Mouse (Mus musculus) gonadal fat pad, adult 2 months (tissue): ENCODE results near the gene Ctdnep1. TPM values are rescaled to one million over a fixed set of nuclear protein-coding genes. Genes with fewer than 3 reads are reported as not detected.

Experiments used
- DNase-seq: peaks from one replicate; pipeline ENCODE4 v3.0.0-alpha.2; 2012; ENCODE audit warnings: low read depth
- polyA plus RNA-seq: library from polyadenylated mRNA; depleted of rRNA; stranded (reverse); fragments of >200 nt; gene quantifications from 2 replicates; pipeline ENCODE4 v1.2.3, GENCODE M21; 2012; rRNA removed

Ctdnep1 gene
- polyA plus RNA-seq = 94.3 and 108 TPM in 2 replicates

- no peak for DNase-seq
These were observed at the start of gene Ctdnep1 for GRCm38 (mm10) chr11:69981141-69981762. Gene Ctdnep1, plus strand, starts transcription at chr11:69981156.

GRCm38 (mm10) chr11:69931769-69932168, 49.2 kb upstream of the Ctdnep1 start:
- no peak for DNase-seq

- DNase-seq = no peak
These were observed 48.7 kb upstream of the Ctdnep1 start for GRCm38 (mm10) chr11:69932254-69932653.

GRCm38 (mm10) chr11:69933066-69933465, 47.9 kb upstream of the Ctdnep1 start:
- DNase-seq = no peak

- no peak for DNase-seq
These were observed 46.8 kb upstream of the Ctdnep1 start for GRCm38 (mm10) chr11:69934169-69934568.

- no peak for DNase-seq
These were observed 46.3 kb upstream of the Ctdnep1 start for GRCm38 (mm10) chr11:69934681-69935080.

- DNase-seq = no peak
These were observed 45.6 kb upstream of the Ctdnep1 start, which contains the start of gene Ybx2 for GRCm38 (mm10) chr11:69935137-69935879. Gene Ybx2, plus strand, starts transcription at chr11:69935796.

GRCm38 (mm10) chr11:69936156-69936555, 44.8 kb upstream of the Ctdnep1 start:
- DNase-seq = no peak

- no peak for DNase-seq
These were observed 44.1 kb upstream of the Ctdnep1 start for GRCm38 (mm10) chr11:69936714-69937347.

- DNase-seq = no peak
These were observed 43.6 kb upstream of the Ctdnep1 start for GRCm38 (mm10) chr11:69937385-69937784.

- DNase-seq = no peak
These were observed 43.1 kb upstream of the Ctdnep1 start for GRCm38 (mm10) chr11:69937834-69938233.

- DNase-seq = no peak
These were observed 42.5 kb upstream of the Ctdnep1 start for GRCm38 (mm10) chr11:69938401-69938979.

GRCm38 (mm10) chr11:69939181-69939580, 41.8 kb upstream of the Ctdnep1 start:
- DNase-seq = no peak

GRCm38 (mm10) chr11:69939731-69940130, 41.2 kb upstream of the Ctdnep1 start:
- DNase-seq = no peak

GRCm38 (mm10) chr11:69940962-69941361, 40.0 kb upstream of the Ctdnep1 start:
- DNase-seq = no peak

- no peak for DNase-seq
These were observed 35.7 kb upstream of the Ctdnep1 start for GRCm38 (mm10) chr11:69945216-69945615.

- DNase-seq = no peak
These were observed 34.7 kb upstream of the Ctdnep1 start for GRCm38 (mm10) chr11:69945997-69946891.

- DNase-seq = no peak
These were observed 33.5 kb upstream of the Ctdnep1 start for GRCm38 (mm10) chr11:69947337-69948065.

GRCm38 (mm10) chr11:69948066-69948762, 32.7 kb upstream of the Ctdnep1 start, which contains the start of gene Slc2a4:
Gene Slc2a4, minus strand, starts transcription at chr11:69948188.
- no peak for DNase-seq

GRCm38 (mm10) chr11:69948763-69949150, 32.2 kb upstream of the Ctdnep1 start:
- no peak for DNase-seq
